Mouse (Mus musculus) stomach, postnatal 0 days (tissue): ENCODE measurements at regions not wholly inside any gene's neighbourhood (a gene's known extent, or its start where the extent isn't known, plus 50 kb on each side); places are given as distances from the start of the nearest gene placed in this dataset.

Experiments
- ATAC-seq: fragments of 200-750 bp; cut with Nextera tagmentation; 2 replicates; pipeline ENCODE4 v1.8.0; 2017; ENCODE audit not compliant: low FRiP score, low TSS enrichment
- DNase-seq: peaks from one replicate; pipeline ENCODE4 v3.0.0-alpha.2; 2016; ENCODE audit warnings: low spot score
- H3K27ac ChIP-seq: fragments of 300-500 bp; sonication (generic); replicated peaks from 2 replicates; pipeline ENCODE4 v1.5.1; 2014; ENCODE audit warnings: mild to moderate bottlenecking, control low read depth
- H3K27me3 ChIP-seq: fragments of 300-500 bp; sonication (generic); 2 replicates; pipeline ENCODE4 v1.6.1; 2014; ENCODE audit warnings: low read length; ENCODE audit not compliant: control insufficient read depth, insufficient read depth
- H3K36me3 ChIP-seq: fragments of 300-500 bp; sonication (generic); 2 replicates; pipeline ENCODE4 v1.6.1; 2014; ENCODE audit warnings: low read length, mixed read lengths; ENCODE audit not compliant: control insufficient read depth, insufficient read depth
- H3K4me1 ChIP-seq: fragments of 300-500 bp; sonication (generic); replicated peaks from 2 replicates; pipeline ENCODE4 v1.6.1; 2014; ENCODE audit warnings: antibody characterized with exemption; ENCODE audit not compliant: control insufficient read depth, insufficient read depth
- H3K4me2 ChIP-seq: fragments of 300-500 bp; sonication (generic); replicated peaks from 2 replicates; pipeline ENCODE4 v1.6.1; 2014; ENCODE audit warnings: low read depth, mild to moderate bottlenecking, control low read depth, moderate library complexity
- H3K4me3 ChIP-seq: fragments of 300-500 bp; sonication (generic); 2 replicates; pipeline ENCODE4 v1.5.1; 2014; ENCODE audit warnings: low read depth, low read length, control low read depth
- H3K9ac ChIP-seq: fragments of 300-500 bp; sonication (generic); 2 replicates; pipeline ENCODE4 v1.6.1; 2014; ENCODE audit warnings: mild to moderate bottlenecking, low read length, control low read depth, mixed read lengths
- H3K9me3 ChIP-seq: fragments of 300-500 bp; sonication (generic); 2 replicates; pipeline ENCODE4 v1.6.1; 2016; ENCODE audit warnings: low read length; ENCODE audit not compliant: control insufficient read depth
- CTCF ChIP-seq: IDR thresholded peaks from 2 replicates; pipeline ENCODE4 v1.5.1; 2016; ENCODE audit warnings: antibody characterized with exemption, low read depth, mild to moderate bottlenecking, moderate library complexity
- EP300 ChIP-seq: optimal IDR thresholded peaks from 2 replicates; pipeline ENCODE3; 2016; ENCODE audit warnings: antibody characterized with exemption
- WGBS: fragments of 180-500 bp; shearing (Covaris S2); extraction: QIAGEN DNeasy Blood & Tissue Kit; methylation state at CpG from one replicate; pipeline ENCODE4 v1.1.7; 2014; 5-methylcytosine and 5-hydroxymethylcytosine counted together

GRCm38 (mm10) chr12:104637046-104638032, 114.4 kb downstream of the Dicer1 start:
- Histone ChIP-seq H3K36me3 (no peaks in the 10 kb centered on the region), H3K9ac (no peak overlapping the region), H3K4me1 (no peaks in the 10 kb centered on the region), H3K4me2 (no peak overlapping the region), H3K9me3 (no peaks in the 10 kb centered on the region), H3K27ac (no peak overlapping the region), H3K27me3 (no peaks in the 10 kb centered on the region), H3K4me3 (no peak overlapping the region)
- TF ChIP-seq EP300 (no peak), CTCF (no peak)
- ATAC-seq (no peak), DNase-seq (no peak)
- 12% methylated on average over 33 of the region's 33 CpGs for WGBS

- TF ChIP-seq CTCF = no peak
- TF ChIP-seq EP300 = no peak
- Histone ChIP-seq H3K27me3 (no peaks in the 10 kb centered on the region), H3K9me3 (no peaks in the 10 kb centered on the region), H3K9ac (no peak overlapping the region), H3K27ac (no peak overlapping the region), H3K36me3 (no peaks in the 10 kb centered on the region), H3K4me2 (no peak overlapping the region), H3K4me3 (no peak overlapping the region), H3K4me1 (no peaks in the 10 kb centered on the region)
- WGBS = 63% methylated on average over 12 of the region's 12 CpGs
- ATAC-seq (no peak), DNase-seq (no peak)
These were observed 115.3 kb downstream of the Dicer1 start for GRCm38 (mm10) chr12:104636474-104636873.

GRCm38 (mm10) chr12:104634818-104635217, 116.9 kb downstream of the Dicer1 start:
- DNase-seq (no peak), ATAC-seq (no peak)
- no peaks in the 10 kb centered on the region for H3K9me3 ChIP-seq
- no peak overlapping the region for H3K4me3 ChIP-seq
- WGBS = 79% methylated on average over 10 of the region's 10 CpGs
- no peaks in the 10 kb centered on the region for H3K4me1 ChIP-seq
- no peaks in the 10 kb centered on the region for H3K27me3 ChIP-seq
- TF ChIP-seq EP300 = no peak
- no peak for TF ChIP-seq CTCF
- H3K4me2 ChIP-seq = no peak overlapping the region
- no peak overlapping the region for H3K9ac ChIP-seq
- no peak overlapping the region for H3K27ac ChIP-seq
- H3K36me3 ChIP-seq = no peaks in the 10 kb centered on the region

GRCm38 (mm10) chr12:104630590-104630989, 121.2 kb downstream of the Dicer1 start:
- Histone ChIP-seq H3K9ac (no peak overlapping the region), H3K4me2 (no peak overlapping the region), H3K27ac (no peak overlapping the region), H3K4me1 (no peaks in the 10 kb centered on the region), H3K27me3 (no peaks in the 10 kb centered on the region), H3K4me3 (no peak overlapping the region), H3K9me3 (no peaks in the 10 kb centered on the region), H3K36me3 (no peaks in the 10 kb centered on the region)
- no peak for TF ChIP-seq CTCF
- no peak for TF ChIP-seq EP300
- ATAC-seq = no peak
- DNase-seq = no peak
- 81% methylated on average over 3 of the region's 3 CpGs for WGBS

- WGBS = 86% methylated on average over 2 of the region's 2 CpGs
- no peak for TF ChIP-seq CTCF
- Histone ChIP-seq H3K4me3 (no peak overlapping the region), H3K9me3 (no peaks in the 10 kb centered on the region), H3K4me2 (no peak overlapping the region), H3K4me1 (no peaks in the 10 kb centered on the region), H3K27ac (no peak overlapping the region), H3K9ac (no peak overlapping the region), H3K27me3 (no peaks in the 10 kb centered on the region), H3K36me3 (no peaks in the 10 kb centered on the region)
- DNase-seq = no peak
- ATAC-seq = no peak
These were observed 122.3 kb downstream of the Dicer1 start for GRCm38 (mm10) chr12:104629449-104629848.

- H3K9me3 ChIP-seq = no peaks in the 10 kb centered on the region
- no peak overlapping the region for H3K27ac ChIP-seq
- TF ChIP-seq CTCF (no peak), EP300 (no peak)
- no peaks in the 10 kb centered on the region for H3K27me3 ChIP-seq
- no peaks in the 10 kb centered on the region for H3K36me3 ChIP-seq
- 84% methylated on average over 5 of the region's 5 CpGs for WGBS
- H3K9ac ChIP-seq = no peak overlapping the region
- no peaks in the 10 kb centered on the region for H3K4me1 ChIP-seq
- H3K4me3 ChIP-seq = no peak overlapping the region
- DNase-seq (no peak), ATAC-seq (no peak)
- no peak overlapping the region for H3K4me2 ChIP-seq
These were observed 125.7 kb downstream of the Dicer1 start for GRCm38 (mm10) chr12:104626054-104626453.
